Mouse (Mus musculus) C2C12 (cell line): ENCODE results near the gene Lats1.

ENCODE experiments used
- CEBPB ChIP-seq: IDR thresholded peaks from one replicate; pipeline ENCODE4 v1.6.1; 2011; ENCODE audit warnings: low read depth, mild to moderate bottlenecking, control low read depth, moderate library complexity
- CTCF ChIP-seq: IDR thresholded peaks from one replicate; pipeline ENCODE4 v1.5.1; 2011; ENCODE audit not compliant: control insufficient read depth, insufficient read depth, insufficient read length
- MYOG ChIP-seq: IDR thresholded peaks from one replicate; pipeline ENCODE4 v1.6.1; 2011; ENCODE audit not compliant: control insufficient read depth, insufficient read length; ENCODE audit errors: extremely low read depth

DNA sequence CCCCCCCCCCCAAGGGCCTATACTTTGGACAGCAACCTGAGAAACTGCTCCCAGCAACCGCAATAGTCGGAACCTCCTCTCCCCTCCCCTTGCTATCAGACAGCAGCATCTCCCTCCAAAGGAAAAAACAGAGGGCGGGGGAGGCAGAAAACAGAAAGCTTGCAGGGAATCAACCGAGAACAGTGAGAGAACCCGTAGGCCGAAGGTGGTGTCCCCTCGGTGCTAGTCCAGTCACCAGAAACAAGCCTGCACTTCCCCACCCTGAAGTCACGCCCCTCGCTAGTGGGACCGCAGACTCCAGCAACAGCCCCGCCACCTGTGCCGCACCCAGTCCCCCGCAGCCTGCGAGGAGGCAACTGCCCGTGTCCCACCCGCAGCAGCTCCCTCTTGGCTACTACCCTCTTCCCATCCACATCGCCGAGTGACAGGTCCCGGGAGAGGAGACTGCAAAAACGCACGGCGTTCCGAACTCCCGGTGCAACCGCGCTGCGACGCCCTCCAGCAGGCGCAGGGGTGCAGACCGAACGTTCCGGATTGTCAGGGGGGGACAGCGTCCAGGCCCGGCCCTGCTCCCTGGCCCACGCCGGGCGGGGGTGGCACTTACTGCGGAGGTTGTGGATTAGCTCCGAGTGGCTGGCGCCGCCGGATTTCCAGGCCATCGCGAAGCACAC is 18.4 kb upstream of the Lats1 start:
- no peak for TF ChIP-seq CTCF
- TF ChIP-seq CEBPB: no peak
- no peak for TF ChIP-seq MYOG
